Comparison of ENCODE assay signal across 8 mouse cellular contexts in the genomic region with DNA sequence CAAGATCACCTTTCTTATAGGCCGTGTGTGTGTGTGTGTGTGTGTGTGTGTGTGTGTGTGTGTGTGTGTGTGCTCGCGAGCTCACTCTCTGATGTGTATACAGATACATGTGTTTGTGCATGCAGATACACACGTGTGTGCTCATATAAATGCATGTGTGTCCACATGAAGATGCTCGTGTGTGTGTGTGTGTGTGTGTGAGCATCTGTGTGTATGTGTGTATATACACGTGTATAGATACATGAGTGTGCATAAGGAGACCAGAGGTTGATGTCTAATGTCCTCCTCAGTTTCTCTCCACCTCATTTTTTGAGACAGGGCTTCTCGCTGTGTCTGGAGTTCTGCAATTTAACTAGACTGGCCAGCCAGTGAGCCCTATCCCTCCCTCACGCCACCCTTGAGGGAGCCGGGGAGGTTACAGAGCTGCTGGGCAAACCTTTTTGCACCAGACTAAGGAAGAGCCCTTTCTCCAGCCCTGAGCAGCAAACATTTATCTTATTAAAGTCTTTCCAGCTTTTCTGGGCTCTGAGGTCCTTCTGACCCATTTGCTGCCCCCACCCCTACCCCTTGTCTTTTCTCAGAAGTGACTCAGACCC. TPM values are rescaled to one million over a fixed set of nuclear protein-coding genes. Genes with fewer than 3 reads are reported as not detected.
DNase-seq lines count a peak whose midpoint lies in the region; ATAC-seq and TF ChIP-seq lines count a peak whose summit lies in the region.

No protein-coding gene starts in this region.

- no peak for DNase-seq in kidney, postnatal 0 days (ENCODE audit: low spot score)
- no peak for DNase-seq in kidney, postnatal 25 days
- DNase-seq in adrenal gland, postnatal 10 days = no peak
- no peak for DNase-seq in adrenal gland, adult 8-10 months
- DNase-seq in adrenal gland, adult 2 months = no peak

- peak; percentile 47; the same call in 1 of the 2 replicates for ATAC-seq in kidney, postnatal 0 days (replicated peaks; ENCODE audit: low FRiP score, low read depth)
- 0 out of 2 replicates have a peak, but pooled peaks have one; percentile 3 for ATAC-seq in common myeloid progenitor, adult 5-6 weeks (replicated peaks; ENCODE audit: low read depth, poor library complexity, severe bottlenecking)
- ATAC-seq in hindbrain, embryonic 13.5 days (ENCODE audit: low FRiP score) = no peak

- 54% methylated on average over 9 of the region's 9 CpGs for WGBS in kidney, postnatal 0 days
- 63% methylated on average over 9 of the region's 9 CpGs for WGBS in hindbrain, embryonic 13.5 days

- H3K4me2 ChIP-seq in kidney, postnatal 0 days (ENCODE audit: low read length) = peak overlapping the region; percentile 35; the same call in 1 of the 2 replicates
- H3K4me2 ChIP-seq in hindbrain, embryonic 13.5 days = peak overlapping the region; percentile 23; the same call in 1 of the 2 replicates

- no peaks in the 10 kb centered on the region for H3K27me3 ChIP-seq in kidney, postnatal 0 days (ENCODE audit: insufficient read depth, low read length)
- no peaks in the 10 kb centered on the region for H3K27me3 ChIP-seq in hindbrain, embryonic 13.5 days
- no peaks in the 10 kb centered on the region for H3K27me3 ChIP-seq in megakaryocyte, embryonic 14.5 days (replicated peaks)

- no peaks in the 10 kb centered on the region for H3K9me3 ChIP-seq in kidney, postnatal 0 days (replicated peaks; ENCODE audit: low read length)
- no peaks in the 10 kb centered on the region for H3K9me3 ChIP-seq in hindbrain, embryonic 13.5 days
- no peaks in the 10 kb centered on the region for H3K9me3 ChIP-seq in megakaryocyte, embryonic 14.5 days

- H3K4me1 ChIP-seq in kidney, postnatal 0 days (replicated peaks; ENCODE audit: insufficient read depth, low read length) = peaks cover 26% of the 10 kb centered on the region
- peaks cover 39% of the 10 kb centered on the region for H3K4me1 ChIP-seq in hindbrain, embryonic 13.5 days (replicated peaks)
- peaks cover 90% of the 10 kb centered on the region for H3K4me1 ChIP-seq in megakaryocyte, embryonic 14.5 days

- 0 out of 2 replicates have a peak overlapping the region, but pooled peaks have one; percentile 0 for H3K4me3 ChIP-seq in kidney, postnatal 0 days (replicated peaks; ENCODE audit: low read depth, low read length)
- H3K4me3 ChIP-seq in hindbrain, embryonic 13.5 days = no peak overlapping the region
- peak overlapping the region; percentile 82 for H3K4me3 ChIP-seq in megakaryocyte, embryonic 14.5 days (replicated peaks)

- peak overlapping the region; percentile 24; the same call in 1 of the 2 replicates for H3K9ac ChIP-seq in kidney, postnatal 0 days (ENCODE audit: low read depth, low read length)
- no peak overlapping the region for H3K9ac ChIP-seq in hindbrain, embryonic 13.5 days

- no peaks in the 10 kb centered on the region for H3K36me3 ChIP-seq in kidney, postnatal 0 days (ENCODE audit: insufficient read depth, low read length)
- H3K36me3 ChIP-seq in hindbrain, embryonic 13.5 days = peaks cover 7% of the 10 kb centered on the region; the same call in 1 of the 2 replicates
- H3K36me3 ChIP-seq in megakaryocyte, embryonic 14.5 days (replicated peaks; ENCODE audit: low read length) = peaks cover 46% of the 10 kb centered on the region

- H3K27ac ChIP-seq in kidney, postnatal 0 days = peak overlapping the region; percentile 93
- H3K27ac ChIP-seq in hindbrain, embryonic 13.5 days = peak overlapping the region; percentile 48

- no peak for TF ChIP-seq CTCF in kidney, postnatal 0 days (IDR thresholded peaks at IDR 0.05; ENCODE audit: low read depth)

RNA-seq across cellular contexts. Expression of gene Ccin, which starts 11.6 kb away (rescaled TPM):
- not detected in 2 replicates for polyA plus RNA-seq in kidney, postnatal 0 days (2015; fragmentation: Nextera tagmentation; extraction: Ambion mirVana)
- not detected in 2 replicates for total RNA-seq in common myeloid progenitor, adult 5-6 weeks (2017)
- polyA plus RNA-seq in hindbrain, embryonic 13.5 days (2015; fragmentation: Nextera tagmentation; extraction: Ambion mirVana) = not detected in 2 replicates
- polyA plus RNA-seq in megakaryocyte, embryonic 14.5 days (2012; ENCODE audit: insufficient read depth, low replicate concordance) = not detected in 2 replicates
- total RNA-seq in adrenal gland, postnatal 10 days (2021) = not detected
- total RNA-seq in adrenal gland, adult 8-10 months (2022) = not detected
- total RNA-seq in adrenal gland, adult 2 months (2021) = not detected
- polyA plus RNA-seq in adrenal gland, adult 2 months (2012; rRNA removed) = 0.04 TPM in 1 of 2 replicates, not detected in the other

RNA-seq across cellular contexts. Expression of gene Glipr2, which starts 14.4 kb away (rescaled TPM):
- polyA plus RNA-seq in kidney, postnatal 0 days (2015; fragmentation: Nextera tagmentation; extraction: Ambion mirVana) = 54.9 and 59.1 TPM in 2 replicates
- 16.3 TPM in 2 replicates for total RNA-seq in common myeloid progenitor, adult 5-6 weeks (2017)
- 48.5 TPM in 2 replicates for polyA plus RNA-seq in hindbrain, embryonic 13.5 days (2015; fragmentation: Nextera tagmentation; extraction: Ambion mirVana)
- 6.5 and 32.0 TPM in 2 replicates for polyA plus RNA-seq in megakaryocyte, embryonic 14.5 days (2012; ENCODE audit: insufficient read depth, low replicate concordance)
- total RNA-seq in adrenal gland, postnatal 10 days (2021) = 10 to 100 TPM; 10.7 to 14.9 TPM
- total RNA-seq in adrenal gland, adult 8-10 months (2022) = 1 to 10 TPM; 1.8 to 3.1 (median 2.0) TPM
- total RNA-seq in adrenal gland, adult 2 months (2021) = 1 to 10 TPM; 3.9 to 4.4 TPM
- polyA plus RNA-seq in adrenal gland, adult 2 months (2012; rRNA removed) = 2.3 and 3.2 TPM in 2 replicates

RNA-seq across cellular contexts. Expression of gene Clta, which starts 32.6 kb away (rescaled TPM):
- 293 and 300 TPM in 2 replicates for polyA plus RNA-seq in kidney, postnatal 0 days (2015; fragmentation: Nextera tagmentation; extraction: Ambion mirVana)
- total RNA-seq in common myeloid progenitor, adult 5-6 weeks (2017) = 316 and 331 TPM in 2 replicates
- 320 and 330 TPM in 2 replicates for polyA plus RNA-seq in hindbrain, embryonic 13.5 days (2015; fragmentation: Nextera tagmentation; extraction: Ambion mirVana)
- 132 and 432 TPM in 2 replicates for polyA plus RNA-seq in megakaryocyte, embryonic 14.5 days (2012; ENCODE audit: insufficient read depth, low replicate concordance)
- 100 to 1,000 TPM; 156 to 174 TPM for total RNA-seq in adrenal gland, postnatal 10 days (2021)
- total RNA-seq in adrenal gland, adult 8-10 months (2022) = 100 to 1,000 TPM; 165 to 181 (median 177) TPM
- 100 to 1,000 TPM; 182 to 183 TPM for total RNA-seq in adrenal gland, adult 2 months (2021)
- polyA plus RNA-seq in adrenal gland, adult 2 months (2012; rRNA removed) = 141 and 143 TPM in 2 replicates
